Mouse (Mus musculus) urinary bladder, postnatal 4 days (tissue): Measurements from ENCODE around the gene Drap1.
A peak's percentile ranks its signal among the peaks of the same experiment; 100 is the strongest.

Experiments used
- DNase-seq, 2 experiments: peaks; one replicate each; pipeline ENCODE4 v3.0.0; 2021 to 2022; ENCODE audit warnings: low spot score in 2 of 2

Drap1 gene

DNA sequence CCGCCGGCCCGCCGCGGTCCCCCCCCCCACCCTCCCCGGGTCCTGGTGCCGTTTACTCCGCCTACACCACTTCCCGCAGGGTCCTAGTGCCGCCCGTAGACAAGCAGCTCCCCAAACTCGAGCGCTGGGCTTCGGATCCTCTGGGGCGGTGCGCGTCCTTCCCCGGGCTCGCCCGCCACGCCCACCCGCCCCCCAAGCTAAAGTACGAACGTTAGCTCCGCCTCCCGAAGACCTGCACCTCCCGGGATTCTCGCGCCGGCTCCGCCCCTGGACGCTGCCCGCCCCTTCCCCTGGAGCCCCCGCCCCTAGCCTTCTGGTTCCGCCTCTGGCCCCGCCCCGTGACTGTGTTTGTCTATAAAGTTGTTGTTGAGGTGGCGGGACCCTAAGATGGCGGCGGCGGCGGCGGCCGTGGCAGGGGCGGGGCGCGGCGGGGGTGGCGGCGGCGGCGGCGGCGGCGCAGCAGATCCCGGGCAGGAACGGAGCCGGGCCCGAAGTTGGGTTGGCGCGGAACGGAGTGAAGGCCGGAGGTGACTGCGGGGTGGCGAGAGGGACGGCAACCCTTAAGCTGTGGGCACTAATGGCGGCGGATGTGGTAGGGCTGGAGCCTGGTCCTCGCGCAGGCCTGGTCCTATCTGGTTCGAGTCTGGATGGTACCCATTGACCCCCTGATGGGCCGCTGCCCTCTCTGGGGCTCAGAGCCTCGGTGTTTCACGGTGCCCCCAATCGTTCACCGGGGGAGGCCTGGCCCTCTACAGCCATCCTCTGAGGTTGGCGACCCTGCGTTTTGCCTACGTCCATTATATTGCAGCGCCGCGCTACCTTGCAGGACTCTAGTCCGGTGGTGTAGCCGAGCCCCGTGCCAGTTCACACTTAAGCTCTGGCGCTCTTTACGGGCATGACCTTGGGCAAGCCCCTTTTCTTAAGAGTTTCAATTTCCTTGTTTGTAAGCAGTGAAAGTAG, at the start of gene Drap1, which contains the start of gene AI837181:
TSS of gene Drap1 (minus strand) at position 198 of the 960 bp plus-strand sequence.
TSS of gene AI837181 (plus strand) at position 363 of the 960 bp plus-strand sequence.
- DNase-seq: peak; percentile 94 to 97

DNA sequence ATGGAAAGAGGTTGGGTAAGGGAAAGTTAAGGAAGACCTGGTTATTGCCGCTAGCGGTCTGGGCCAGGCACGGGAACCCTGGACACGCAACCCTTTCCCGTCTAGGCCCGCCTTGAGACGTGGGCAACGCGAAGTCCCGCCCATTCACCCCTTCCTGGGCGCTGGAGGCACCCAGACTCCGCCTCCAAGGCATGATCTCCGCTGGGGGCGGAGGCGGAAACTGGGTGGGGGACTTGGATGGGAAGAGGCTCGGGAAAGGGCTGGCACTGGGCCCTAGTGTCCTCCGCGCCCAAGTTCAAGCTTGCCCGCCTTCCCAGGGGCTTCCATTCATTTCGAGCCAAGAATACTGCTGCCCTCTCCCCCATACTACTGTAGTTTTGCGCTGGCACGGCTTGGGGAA, 48.9 kb upstream of the Drap1 start, which contains the start of gene Efemp2:
TSS of gene Efemp2 (plus strand) at position 235 of the 400 bp plus-strand sequence.
- peak; percentile 77 to 79 for DNase-seq

DNA sequence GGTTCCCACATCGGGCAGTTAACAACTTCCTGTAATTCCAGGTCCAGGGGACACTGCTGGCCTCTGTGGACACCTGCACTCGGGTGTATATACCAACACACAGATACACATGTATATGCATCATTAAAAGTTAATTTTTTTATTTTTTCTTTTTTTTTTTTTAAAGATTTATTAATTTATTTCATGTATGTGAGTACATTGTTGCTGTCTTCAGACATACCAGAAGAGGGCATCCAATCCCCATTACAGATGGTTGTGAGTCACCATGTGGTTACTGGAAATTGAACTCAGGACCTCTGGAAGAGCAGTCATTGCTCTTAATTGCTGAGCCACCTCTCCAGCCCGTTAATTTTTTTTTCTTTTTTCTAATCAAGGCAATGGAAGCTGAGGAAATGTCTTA, 48.1 kb upstream of the Drap1 start:
- no peak for DNase-seq

DNA sequence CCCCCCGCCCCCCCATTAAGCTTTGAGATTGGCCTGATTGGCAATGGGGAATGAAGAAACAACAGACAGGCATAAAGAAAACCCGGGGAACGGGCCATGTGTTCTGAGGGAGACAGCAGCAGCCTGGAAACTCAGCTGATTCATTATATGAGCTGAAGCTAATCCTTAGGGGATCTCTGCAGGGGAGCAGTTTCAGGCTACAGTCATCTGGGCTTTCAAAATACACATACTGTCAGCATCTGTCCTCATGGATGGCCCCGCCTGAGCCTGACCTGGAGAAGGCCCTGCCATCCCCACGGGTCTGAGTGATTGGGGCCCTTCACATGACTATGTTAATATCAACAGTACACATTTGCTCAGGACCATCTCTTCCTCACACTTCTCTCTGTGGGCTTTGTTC, 47.1 kb upstream of the Drap1 start:
- no peak for DNase-seq

DNA sequence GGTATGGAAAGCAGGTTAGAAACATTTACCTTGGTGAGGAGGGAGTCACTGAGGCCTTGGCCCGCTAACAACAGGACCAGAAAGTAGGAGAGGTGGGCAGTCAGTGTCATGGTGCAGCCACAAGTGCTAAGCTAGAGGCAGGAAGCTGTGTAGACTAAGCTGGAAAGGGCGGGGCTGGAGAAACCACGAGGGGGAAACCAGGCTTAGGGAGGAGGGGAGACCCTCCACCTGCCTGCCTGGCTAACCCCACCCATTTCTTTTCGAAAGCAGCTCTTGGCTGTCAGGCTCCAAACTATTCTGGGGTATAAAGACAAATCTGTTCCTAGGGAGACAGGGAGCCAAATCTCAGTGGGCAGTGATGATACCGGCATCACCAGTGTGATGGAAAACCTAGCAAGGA, 43.6 kb upstream of the Drap1 start, which contains the start of gene Ctsw:
TSS of gene Ctsw (minus strand) at position 134 of the 400 bp plus-strand sequence.
- DNase-seq: no peak

DNA sequence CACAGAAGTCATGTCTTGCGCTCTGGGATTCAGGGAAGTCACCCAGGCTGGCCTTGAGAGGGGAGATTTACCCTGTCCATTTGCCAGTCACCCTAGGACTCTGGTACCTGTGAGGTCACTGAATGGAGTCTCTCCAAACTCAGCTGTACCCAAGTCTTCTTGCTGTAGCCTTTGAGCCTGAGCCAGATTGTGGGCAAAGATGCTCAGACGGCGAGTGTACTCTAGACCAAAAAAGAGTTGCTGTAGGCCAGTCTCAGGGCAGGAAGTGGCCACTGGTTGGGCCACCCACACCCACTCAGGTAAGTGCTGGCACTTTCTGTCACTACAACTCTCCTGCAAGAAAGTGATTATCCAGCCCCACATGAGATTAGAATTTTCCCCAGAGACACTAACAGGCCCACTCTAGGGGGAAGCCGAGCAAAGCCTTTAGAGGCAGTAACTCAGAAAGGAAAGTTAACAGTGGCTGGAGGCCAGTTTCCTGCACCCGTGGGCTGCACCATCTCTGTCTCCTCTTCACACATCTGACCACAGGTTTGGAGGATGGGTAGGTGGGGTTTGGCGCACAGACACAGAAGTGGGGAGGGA, 42.2 kb upstream of the Drap1 start:
- DNase-seq: no peak

DNA sequence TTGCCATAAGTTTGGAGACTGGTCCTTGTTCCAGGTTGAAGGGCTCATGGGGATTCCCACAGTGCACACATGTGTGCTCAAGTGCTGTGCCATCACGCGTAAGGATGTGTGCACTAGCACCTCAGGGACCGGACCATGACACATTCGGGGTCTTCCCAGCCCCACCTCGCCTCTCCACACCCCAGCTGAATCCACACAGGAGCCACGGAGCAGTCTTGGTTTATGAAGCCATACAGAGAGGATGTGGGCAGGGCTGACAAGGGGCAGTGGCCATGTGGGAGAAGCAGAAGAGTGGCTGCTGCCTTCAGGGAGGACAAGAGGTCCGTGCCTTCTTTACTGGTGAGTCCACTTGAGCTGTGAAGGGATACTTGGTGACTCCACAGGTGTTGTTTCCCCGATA, 40.3 kb upstream of the Drap1 start:
- DNase-seq: no peak

DNA sequence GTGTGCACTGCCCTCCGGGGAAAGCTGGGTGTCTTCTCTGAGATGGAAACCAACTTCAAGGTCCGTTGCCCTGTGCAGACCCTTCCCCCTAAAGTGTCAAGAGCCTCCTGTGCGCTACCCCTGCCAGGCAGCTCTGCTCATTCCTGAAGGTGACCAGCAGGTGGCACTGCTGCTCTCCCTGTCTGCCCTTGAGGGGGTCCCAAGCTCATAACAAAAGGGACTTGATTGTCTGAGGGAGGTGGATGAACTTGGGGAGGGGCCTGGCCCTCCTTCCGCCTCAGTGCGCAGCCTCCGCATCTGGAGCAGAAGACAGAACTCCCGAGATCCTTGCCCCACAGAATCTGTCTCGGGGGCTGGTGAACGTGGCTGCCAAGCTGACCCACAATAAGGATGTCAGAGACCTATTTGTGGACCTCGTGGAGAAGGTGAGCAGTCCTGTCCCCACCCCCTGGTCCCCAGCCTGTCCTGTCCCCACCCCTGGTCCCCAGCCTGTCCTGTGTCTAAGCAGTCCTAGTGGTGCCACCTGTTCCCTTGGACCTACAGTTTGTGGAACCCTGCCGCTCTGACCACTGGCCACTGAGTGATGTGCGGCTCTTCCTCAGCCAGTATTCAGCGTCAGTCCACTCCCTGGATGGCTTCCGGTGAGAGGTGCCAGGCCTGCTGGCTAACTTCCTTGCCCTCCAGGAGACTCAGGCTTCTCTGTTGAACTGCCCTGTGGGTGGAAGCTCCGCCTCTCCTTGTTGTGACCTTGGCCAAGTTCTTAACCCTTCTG, 39.2 kb upstream of the Drap1 start:
- no peak for DNase-seq

DNA sequence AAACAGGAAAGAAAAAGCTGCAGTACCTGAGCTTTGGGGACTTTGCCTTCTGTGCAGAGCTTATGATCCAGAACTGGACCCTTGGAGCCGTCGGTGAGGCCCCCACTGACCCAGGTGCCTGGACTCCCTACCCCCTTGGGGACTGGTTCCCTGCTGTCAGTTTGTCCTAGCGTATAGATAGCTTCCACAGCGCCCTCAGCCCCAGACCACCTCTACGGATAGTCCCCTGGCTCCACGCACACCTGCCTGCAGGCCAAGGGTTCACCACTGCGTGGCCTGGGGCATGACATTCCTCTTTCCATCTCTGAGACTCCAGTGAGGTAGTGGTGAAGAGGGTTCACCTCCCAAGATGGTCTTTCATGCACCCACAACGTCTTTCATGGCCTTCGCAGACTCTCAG, 38.4 kb upstream of the Drap1 start:
- DNase-seq: no peak

DNA sequence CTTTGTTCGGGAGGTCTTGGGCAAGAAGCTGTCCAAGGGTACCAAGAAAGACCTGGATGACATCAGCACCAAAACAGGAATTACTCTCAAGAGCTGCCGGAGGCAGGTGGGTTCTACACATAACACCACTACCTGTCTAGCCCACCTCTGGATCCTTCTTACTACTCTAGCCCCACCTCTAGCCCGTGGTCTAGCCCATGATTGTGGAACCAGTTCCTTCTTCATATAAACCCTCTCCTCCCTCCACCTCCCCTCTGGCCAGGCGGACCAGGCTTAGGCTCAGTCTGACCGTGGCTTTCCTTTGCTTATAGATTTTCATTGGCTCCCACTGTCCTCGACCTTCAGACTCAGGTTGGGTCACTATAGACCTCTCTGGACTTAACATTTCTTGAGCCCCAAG, 36.6 kb upstream of the Drap1 start:
- DNase-seq: no peak

DNA sequence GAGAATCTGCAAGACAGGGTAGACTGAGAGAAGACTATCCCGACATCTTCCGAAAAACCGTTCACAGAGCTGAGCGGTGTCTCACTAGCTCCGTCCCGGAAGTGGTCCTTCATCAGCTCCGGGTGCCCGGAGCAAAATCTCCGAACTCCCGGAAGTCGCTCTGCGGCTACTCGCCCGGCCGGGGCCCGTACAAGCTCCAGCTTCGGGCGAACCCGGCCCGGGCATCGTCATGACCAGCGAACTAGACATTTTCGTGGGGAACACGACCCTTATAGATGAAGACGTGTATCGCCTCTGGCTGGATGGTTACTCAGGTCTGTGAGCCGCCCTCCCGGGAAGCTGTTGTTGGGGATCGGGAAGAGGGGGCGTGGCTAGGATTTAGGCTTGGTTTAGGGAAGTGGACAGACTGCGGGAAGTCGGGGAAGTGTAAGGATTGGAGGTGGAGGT, 35.7 kb upstream of the Drap1 start, which contains the start of gene Fibp:
TSS of gene Fibp (plus strand) at position 151 of the 447 bp plus-strand sequence.
- peak; percentile 82 to 89 for DNase-seq

DNA sequence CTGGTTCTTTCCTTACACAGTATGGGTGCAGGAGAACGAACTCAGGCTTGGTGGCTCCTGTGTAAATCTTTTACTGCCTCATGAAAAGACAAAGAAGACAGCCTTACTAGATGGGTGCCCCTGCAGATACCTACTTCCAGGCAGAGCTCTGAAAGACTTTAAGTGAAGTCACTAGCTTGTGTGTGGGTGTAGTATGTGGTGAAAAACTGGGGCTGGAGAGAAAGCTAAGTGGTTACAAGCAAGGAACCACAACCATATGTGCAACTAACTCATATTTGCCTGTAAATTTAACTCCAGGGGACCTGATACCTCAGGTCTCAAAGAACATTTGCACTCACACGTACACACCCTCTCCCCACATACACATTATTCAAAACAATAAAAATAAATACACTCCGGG, 35.1 kb upstream of the Drap1 start:
- no peak for DNase-seq

DNA sequence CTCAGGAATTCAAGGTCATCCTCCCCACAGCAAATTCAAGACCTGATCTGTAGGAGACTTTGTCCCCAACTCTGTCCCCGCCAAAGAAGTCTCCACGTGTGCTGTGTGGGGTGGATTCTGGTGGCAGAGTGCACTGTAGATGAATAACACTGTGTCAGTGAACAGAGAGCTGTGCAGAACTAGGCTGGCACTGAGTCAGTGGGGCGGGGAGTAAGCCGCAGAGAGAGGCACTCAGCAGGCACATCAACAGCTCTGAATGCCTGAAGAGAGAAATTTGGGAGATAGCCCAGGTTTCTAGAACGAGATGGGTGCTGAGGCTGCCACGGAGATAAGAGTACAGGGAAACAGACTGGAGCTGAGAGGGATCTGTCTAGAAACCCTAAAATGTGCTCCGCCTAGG, 34.2 kb upstream of the Drap1 start:
- no peak for DNase-seq

DNA sequence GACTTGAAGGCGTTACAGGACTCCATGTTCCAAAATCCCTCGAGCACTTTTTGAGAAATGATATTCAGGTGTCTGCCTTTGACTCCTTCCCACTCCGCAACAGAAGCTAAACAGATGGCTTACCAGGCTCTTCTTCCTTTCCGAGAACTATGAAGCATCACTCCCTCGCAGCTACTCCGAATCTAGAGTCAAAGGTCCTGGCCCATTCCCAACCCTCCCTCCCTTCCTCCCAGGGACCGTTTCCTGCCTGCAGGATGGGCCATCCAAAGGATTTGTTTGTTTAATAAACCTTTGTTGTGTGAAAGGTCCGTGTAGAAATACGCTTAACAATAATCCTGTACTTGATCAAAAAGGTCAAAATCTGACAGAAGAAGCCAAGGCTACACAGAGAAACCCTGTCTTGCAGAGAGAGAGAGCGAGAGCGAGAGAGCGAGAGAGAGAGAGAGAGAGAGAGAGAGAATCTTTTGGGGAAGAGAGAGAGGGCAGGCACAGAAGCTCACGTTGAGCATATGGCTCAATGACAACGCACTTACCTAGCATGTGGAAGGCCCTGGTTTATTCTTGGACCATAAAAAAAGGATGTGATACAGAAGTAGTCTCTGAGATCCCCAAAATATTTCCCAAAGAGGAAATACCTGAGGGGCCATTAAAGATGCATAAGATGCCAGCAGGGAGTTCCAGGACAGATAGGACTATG, 33.1 kb upstream of the Drap1 start, which contains the start of gene Ccdc85b:
TSS of gene Ccdc85b (minus strand) at position 149 of the 697 bp plus-strand sequence.
- DNase-seq: no peak

DNA sequence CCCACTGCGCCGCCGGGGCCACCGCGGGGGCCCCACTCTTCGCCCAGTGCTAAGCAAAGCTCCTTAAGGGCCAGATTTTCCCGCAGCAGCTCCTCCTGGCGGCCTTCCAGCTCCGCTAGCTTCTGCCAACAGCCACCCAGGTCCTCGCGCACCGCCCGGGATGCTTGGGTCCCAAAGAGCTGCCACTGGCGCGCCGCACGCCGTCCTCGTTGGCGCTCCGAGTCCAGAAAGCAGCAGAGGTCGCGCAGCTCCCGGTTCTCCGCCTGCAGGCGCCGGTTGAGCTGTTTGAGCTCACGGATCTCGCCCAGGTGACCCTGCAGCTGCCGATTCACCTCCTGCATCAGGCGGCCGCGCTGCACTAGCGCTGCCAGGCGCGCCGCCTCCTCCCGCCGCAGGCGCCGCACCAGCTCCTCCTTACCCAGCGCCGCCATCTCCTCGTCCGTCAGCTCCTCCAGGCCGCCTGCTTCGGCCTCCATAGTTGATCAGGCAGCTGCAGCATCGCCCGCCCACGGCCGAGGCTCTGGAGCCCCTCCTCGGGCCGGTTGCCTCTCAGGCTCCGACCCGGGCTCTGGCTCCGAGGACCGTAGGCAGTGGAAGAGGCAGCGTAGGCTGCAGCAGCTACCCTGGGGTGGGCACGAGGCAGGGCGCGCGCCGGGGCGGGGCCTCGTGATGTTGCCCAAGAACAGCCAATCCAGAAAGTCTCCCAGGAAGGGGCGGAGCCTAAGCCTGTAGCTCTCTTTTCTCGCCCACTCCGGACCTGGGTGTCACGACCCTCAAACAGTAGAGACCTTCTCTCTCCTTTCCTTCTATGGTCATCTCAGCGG, 32.4 kb upstream of the Drap1 start:
- DNase-seq: peak; percentile 93

DNA sequence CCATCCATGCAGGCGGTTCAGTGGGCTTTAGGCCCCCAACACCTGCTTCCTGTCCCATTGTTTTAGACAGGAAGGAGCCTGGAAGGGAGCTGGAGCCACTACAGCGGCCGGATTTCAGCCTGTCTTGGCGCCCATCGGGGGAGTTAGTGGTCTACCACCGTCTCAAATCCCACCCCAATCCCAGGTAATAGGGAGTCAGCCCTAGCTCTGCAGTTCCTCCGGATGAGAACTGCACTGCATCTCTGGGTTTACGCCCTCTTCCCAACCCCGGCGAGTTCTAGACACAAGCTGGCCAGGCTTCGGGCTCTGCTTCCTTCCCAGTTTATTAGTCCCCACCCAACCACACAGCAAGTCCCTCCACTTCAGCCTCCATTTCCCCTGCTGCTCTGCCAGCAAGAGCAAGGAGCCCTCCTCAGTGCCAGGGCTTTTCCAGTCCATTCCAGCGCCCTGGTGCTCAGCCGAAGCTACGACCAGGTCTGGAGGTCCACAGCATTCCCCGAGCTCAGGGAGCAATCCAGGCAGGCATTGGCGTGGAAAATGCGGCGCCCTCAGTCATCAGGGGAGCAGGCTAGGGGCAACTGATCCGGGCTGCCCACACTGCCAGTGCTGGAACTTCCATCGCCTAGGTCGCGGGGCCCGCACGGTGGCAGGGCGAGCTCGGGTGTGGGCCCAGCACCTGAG, 31.6 kb upstream of the Drap1 start:
- DNase-seq: no peak

DNA sequence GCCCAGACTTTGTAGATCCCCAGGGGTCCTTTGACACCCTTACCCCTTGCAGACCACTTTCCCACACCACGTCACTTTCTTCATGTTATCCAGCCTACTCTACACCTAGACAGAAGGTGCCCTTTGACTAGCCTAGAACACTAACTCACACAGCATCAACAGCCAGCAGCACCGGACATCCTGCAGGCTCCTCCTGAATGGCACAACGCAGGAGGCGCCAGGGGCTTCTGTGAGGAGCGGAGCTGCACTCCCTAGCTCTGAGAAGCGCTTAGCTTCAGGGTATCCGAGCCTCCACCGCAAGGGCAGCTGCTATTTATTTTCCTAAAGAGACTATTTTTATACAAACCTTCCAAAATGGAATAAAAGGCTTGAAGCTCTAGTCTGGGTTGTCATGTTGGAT, 30.8 kb upstream of the Drap1 start:
- DNase-seq: no peak

DNA sequence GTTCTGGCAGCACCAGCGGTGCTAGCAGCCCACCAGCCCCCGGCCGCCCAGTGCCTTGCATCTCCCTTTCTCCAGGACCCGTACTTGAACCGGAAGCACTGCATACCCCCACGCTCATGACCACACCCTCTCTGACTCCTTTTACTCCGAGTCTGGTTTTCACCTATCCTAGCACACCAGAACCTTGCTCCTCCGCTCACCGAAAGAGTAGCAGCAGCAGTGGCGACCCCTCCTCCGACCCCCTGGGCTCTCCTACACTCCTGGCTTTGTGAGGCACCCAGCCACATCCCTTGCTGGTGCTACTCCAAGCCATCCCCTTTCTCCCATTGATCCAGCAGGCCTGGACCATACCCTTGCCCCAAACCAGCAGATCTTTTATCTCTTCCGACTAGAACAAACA, 30.3 kb upstream of the Drap1 start:
- DNase-seq: no peak

DNA sequence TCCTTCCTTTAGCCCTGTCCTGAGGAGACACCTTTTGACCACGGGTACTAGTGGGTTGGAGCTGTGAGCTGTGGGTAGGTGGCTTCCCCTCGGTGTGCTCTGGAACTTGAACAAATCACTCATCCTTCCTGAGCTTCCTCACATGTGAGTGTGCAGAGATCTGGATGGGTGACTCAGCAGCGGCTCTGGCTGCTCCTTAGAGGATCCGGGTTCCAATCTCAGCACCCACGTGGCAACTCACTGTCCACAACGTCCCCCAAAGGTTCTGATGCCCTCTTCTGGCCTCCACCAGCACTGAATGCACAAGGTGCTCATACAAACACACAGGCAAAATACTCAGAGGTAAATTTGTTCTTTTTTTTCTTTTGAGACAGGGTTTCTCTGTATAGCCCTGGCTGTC, 27.0 kb upstream of the Drap1 start:
- no peak for DNase-seq

DNA sequence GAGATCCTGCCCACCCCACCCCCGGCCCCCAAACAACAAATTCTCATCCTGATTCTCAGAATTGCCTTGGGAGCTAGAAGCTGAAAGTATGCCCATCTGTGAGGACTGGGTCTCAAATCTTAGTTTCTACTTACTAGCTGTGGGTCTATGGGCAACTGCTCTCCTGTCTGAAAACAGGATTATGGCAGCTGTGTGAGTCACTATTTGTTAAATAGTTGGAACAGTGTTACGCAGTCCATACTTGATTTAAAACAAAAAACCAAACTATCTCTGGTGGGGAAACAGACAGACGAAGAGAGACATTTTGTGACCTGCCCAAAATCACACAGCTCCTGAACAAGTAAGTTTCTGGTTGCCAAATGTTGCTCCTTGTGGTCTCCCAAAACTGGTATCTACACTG, 24.9 kb upstream of the Drap1 start:
- DNase-seq: no peak
